Mouse (Mus musculus) C2C12 (cell line): ENCODE measurements at regions not wholly inside any gene's neighbourhood (a gene's known extent, or its start where the extent isn't known, plus 50 kb on each side); places are given as distances from the start of the nearest gene placed in this dataset.

Source experiments
- H3K27me3 ChIP-seq: one replicate; pipeline ENCODE4 v1.6.1; 2011; ENCODE audit not compliant: control insufficient read depth, insufficient read depth, insufficient read length
- H3K36me3 ChIP-seq: one replicate; pipeline ENCODE4 v1.6.1; 2011; ENCODE audit not compliant: control insufficient read depth, insufficient read depth
- H3K4me3 ChIP-seq: one replicate; pipeline ENCODE4 v1.5.1; 2011; ENCODE audit warnings: mild to moderate bottlenecking, control low read depth; ENCODE audit not compliant: poor library complexity, insufficient read depth, severe bottlenecking
- H3K79me2 ChIP-seq: one replicate; pipeline ENCODE4 v1.6.1; 2011; ENCODE audit not compliant: control insufficient read depth, insufficient read depth
- H3K79me3 ChIP-seq: one replicate; pipeline ENCODE4 v1.6.1; 2011; ENCODE audit warnings: low read depth, control low read depth
- H3ac ChIP-seq: one replicate; pipeline ENCODE3; 2011; ENCODE audit warnings: low read depth; ENCODE audit not compliant: control insufficient read depth, insufficient read length
- CEBPB ChIP-seq: IDR thresholded peaks from one replicate; pipeline ENCODE4 v1.6.1; 2011; ENCODE audit warnings: low read depth, mild to moderate bottlenecking, control low read depth, moderate library complexity
- CTCF ChIP-seq: IDR thresholded peaks from one replicate; pipeline ENCODE4 v1.5.1; 2011; ENCODE audit not compliant: control insufficient read depth, insufficient read depth, insufficient read length
- FOSL1 ChIP-seq: IDR thresholded peaks from one replicate; pipeline ENCODE4 v1.8.0; 2011; ENCODE audit warnings: mild to moderate bottlenecking, low read length; ENCODE audit not compliant: poor library complexity, insufficient read depth, severe bottlenecking
- MAX ChIP-seq: IDR thresholded peaks from one replicate; pipeline ENCODE4 v1.6.1; 2011; ENCODE audit warnings: mild to moderate bottlenecking, control low read depth
- MYOD1 ChIP-seq: IDR thresholded peaks from one replicate; pipeline ENCODE4 v1.6.1; 2011; ENCODE audit warnings: low read depth; ENCODE audit not compliant: control insufficient read depth, insufficient read length
- MYOG ChIP-seq: IDR thresholded peaks from one replicate; pipeline ENCODE4 v1.6.1; 2011; ENCODE audit not compliant: control insufficient read depth, insufficient read length; ENCODE audit errors: extremely low read depth
- USF1 ChIP-seq: IDR thresholded peaks from one replicate; pipeline ENCODE4 v1.6.1; 2011; ENCODE audit warnings: low read depth, mild to moderate bottlenecking, control low read depth, moderate library complexity

DNA sequence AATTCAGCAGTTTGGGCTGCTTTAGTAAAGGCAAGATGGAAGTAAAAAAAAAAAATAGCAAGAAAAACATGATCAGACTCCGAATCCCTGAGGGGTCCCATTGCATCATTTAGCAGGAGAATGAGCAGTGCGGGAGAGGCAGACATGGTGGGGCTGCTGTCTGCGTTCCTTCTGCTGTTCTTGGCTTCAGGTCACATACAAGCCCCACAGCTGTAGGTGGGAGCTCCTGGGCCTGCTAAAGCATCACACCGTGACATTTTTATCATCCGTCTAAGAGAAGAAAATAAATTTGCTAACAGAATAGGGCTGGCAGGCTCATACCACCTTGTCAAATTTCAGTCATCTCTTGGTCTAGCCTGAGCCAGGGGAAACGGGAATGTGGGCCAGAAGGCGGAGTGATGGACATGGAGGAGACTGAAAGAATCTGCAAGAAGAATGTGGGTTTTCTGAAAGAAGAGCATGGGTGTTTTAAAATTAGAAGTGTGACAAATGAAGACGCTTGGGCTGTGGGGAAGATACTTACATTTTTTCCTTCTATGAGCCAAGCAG lies 378.8 kb upstream of the Vrk2 start:
- H3K36me3 ChIP-seq: no peaks in the 10 kb centered on the region
- no peak overlapping the region for H3K4me3 ChIP-seq
- no peak for TF ChIP-seq CTCF
- no peak for TF ChIP-seq USF1
- TF ChIP-seq FOSL1: no peak
- TF ChIP-seq MYOD1: no peak
- no peak for TF ChIP-seq MAX
- no peak for TF ChIP-seq CEBPB
- TF ChIP-seq MYOG: no peak
- H3K79me2 ChIP-seq: no peaks in the 10 kb centered on the region
- no peak overlapping the region for H3ac ChIP-seq
- no peaks in the 10 kb centered on the region for H3K27me3 ChIP-seq
- H3K79me3 ChIP-seq: no peaks in the 10 kb centered on the region

DNA sequence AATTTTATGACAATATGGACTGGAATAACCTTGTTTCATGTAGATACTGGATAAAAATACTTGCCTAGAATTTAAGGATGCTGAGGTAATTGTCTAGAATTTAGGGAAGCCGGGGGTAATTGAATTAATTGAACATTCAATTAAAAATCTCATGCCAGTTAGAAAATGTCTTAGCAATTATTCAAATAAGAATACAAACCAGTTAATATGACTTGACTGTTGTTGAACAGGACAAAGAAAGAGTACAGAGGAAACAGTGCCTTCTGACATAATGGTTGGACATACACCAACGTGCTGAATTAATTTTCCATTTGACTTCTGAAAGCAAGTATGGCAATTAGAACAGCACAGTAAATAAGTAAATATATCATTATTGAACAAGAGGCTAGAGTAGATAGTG lies 377.4 kb upstream of the Vrk2 start:
- TF ChIP-seq CEBPB (no peak), USF1 (no peak), MAX (no peak), CTCF (no peak), MYOD1 (no peak), FOSL1 (no peak), MYOG (no peak)
- no peaks in the 10 kb centered on the region for H3K27me3 ChIP-seq
- no peaks in the 10 kb centered on the region for H3K79me2 ChIP-seq
- no peaks in the 10 kb centered on the region for H3K36me3 ChIP-seq
- no peaks in the 10 kb centered on the region for H3K79me3 ChIP-seq
- H3K4me3 ChIP-seq: no peak overlapping the region
- no peak overlapping the region for H3ac ChIP-seq

GRCm38 (mm10) chr11:26967427-26967826 lies 373.6 kb upstream of the Vrk2 start:
- no peaks in the 10 kb centered on the region for H3K27me3 ChIP-seq
- H3K36me3 ChIP-seq: no peaks in the 10 kb centered on the region
- H3ac ChIP-seq: no peak overlapping the region
- H3K79me3 ChIP-seq: no peaks in the 10 kb centered on the region
- H3K79me2 ChIP-seq: no peaks in the 10 kb centered on the region
- TF ChIP-seq CEBPB (no peak), CTCF (no peak), MYOG (no peak), USF1 (no peak), MAX (no peak), FOSL1 (no peak), MYOD1 (no peak)
- H3K4me3 ChIP-seq: no peak overlapping the region

- Histone ChIP-seq H3ac (no peak overlapping the region), H3K4me3 (no peak overlapping the region), H3K36me3 (no peaks in the 10 kb centered on the region), H3K27me3 (no peaks in the 10 kb centered on the region), H3K79me2 (no peaks in the 10 kb centered on the region), H3K79me3 (no peaks in the 10 kb centered on the region)
- TF ChIP-seq CEBPB (peak; percentile 54), USF1 (no peak)
These were observed 369.3 kb upstream of the Vrk2 start for GRCm38 (mm10) chr11:26962928-26963667.

- no peaks in the 10 kb centered on the region for H3K79me2 ChIP-seq
- no peak for TF ChIP-seq MYOD1
- H3ac ChIP-seq: no peak overlapping the region
- no peaks in the 10 kb centered on the region for H3K36me3 ChIP-seq
- no peaks in the 10 kb centered on the region for H3K27me3 ChIP-seq
- H3K4me3 ChIP-seq: no peak overlapping the region
- no peaks in the 10 kb centered on the region for H3K79me3 ChIP-seq
These were observed 368.5 kb upstream of the Vrk2 start for GRCm38 (mm10) chr11:26962040-26962927.
